Mouse (Mus musculus) small intestine, adult 2 months (tissue): Measurements from ENCODE around the gene Akirin1. TPM values are rescaled to one million over a fixed set of nuclear protein-coding genes. Genes with fewer than 3 reads are reported as not detected.
A peak's percentile ranks its signal among the peaks of the same experiment; 100 is the strongest.

Experiments used
- H3K27ac ChIP-seq: fragments of 200-500 bp; 2 replicates; pipeline ENCODE4 v1.5.1; 2012; ENCODE audit warnings: low read depth, low read length, control low read depth, inconsistent platforms; ENCODE audit not compliant: insufficient read depth
- H3K27me3 ChIP-seq: fragments of 200-500 bp; 2 replicates; pipeline ENCODE4 v1.6.1; 2012; ENCODE audit warnings: mild to moderate bottlenecking, moderate library complexity, low read length, inconsistent platforms; ENCODE audit not compliant: control insufficient read depth, insufficient read depth
- H3K36me3 ChIP-seq: fragments of 200-500 bp; 2 replicates; pipeline ENCODE4 v1.6.1; 2012; ENCODE audit warnings: mild to moderate bottlenecking, low read length, control low read depth, inconsistent platforms; ENCODE audit not compliant: control insufficient read depth, insufficient read depth
- H3K4me1 ChIP-seq: fragments of 200-500 bp; 2 replicates; pipeline ENCODE4 v1.6.1; 2012; ENCODE audit warnings: low read length, inconsistent platforms, mixed read lengths; ENCODE audit not compliant: control insufficient read depth, insufficient read depth, insufficient read length
- H3K4me3 ChIP-seq: fragments of 200-500 bp; 2 replicates; pipeline ENCODE4 v1.5.1; 2012; ENCODE audit warnings: low read depth, mild to moderate bottlenecking, control low read depth, inconsistent platforms, low read length, moderate library complexity
- CTCF ChIP-seq: fragments of 200-500 bp; IDR thresholded peaks from 2 replicates; pipeline ENCODE4 v1.5.1; 2012; ENCODE audit warnings: low read depth, mild to moderate bottlenecking, control low read depth, inconsistent platforms, low read length, moderate library complexity, mixed read lengths; ENCODE audit not compliant: insufficient replicate concordance, insufficient read length; ENCODE audit errors: extremely low read depth
- POLR2A ChIP-seq: fragments of 200-500 bp; IDR thresholded peaks from 2 replicates; pipeline ENCODE4 v1.6.1; 2012; ENCODE audit warnings: low read depth, mild to moderate bottlenecking, control low read depth, inconsistent platforms, low read length, moderate library complexity
- WGBS: fragments of 180-500 bp; shearing (Covaris S2); methylation state at CpG from one replicate; pipeline ENCODE4 v1.1.7; 2018; 5-methylcytosine and 5-hydroxymethylcytosine counted together
- polyA plus RNA-seq: library from polyadenylated mRNA; depleted of rRNA; stranded (reverse); fragments of >200 nt; gene quantifications from 2 replicates; pipeline ENCODE4 v1.2.3, GENCODE M21; 2012; rRNA removed

Gene Akirin1
- polyA plus RNA-seq: 19.7 and 29.1 TPM in 2 replicates

DNA sequence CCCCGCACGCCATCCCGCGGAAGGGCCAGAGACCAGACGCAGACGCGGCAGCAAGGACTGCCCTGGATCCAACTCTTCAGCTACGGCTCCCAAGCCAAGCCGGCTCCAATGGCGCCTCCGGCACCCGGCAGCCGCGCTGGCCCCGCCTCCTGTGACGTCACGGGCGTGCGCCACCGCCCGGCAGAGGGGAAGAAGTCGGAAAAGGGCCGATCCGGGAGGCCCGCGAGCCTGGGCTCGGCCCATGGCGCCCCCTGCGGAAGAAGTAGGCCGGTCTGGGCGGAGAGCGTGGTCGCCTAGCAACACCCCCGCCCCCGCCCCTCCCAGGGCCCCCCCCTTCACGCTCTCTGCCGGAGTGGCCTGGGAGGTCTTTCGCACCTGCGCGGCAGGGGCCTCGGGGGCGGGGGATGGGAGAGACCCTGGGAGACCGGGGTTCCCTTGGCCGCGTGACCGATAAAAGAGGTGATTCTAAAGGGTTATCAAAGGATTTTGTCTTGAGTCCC lies at the start of gene Akirin1:
Akirin1 (minus strand) TSS at position 194 of the 500 bp plus-strand sequence.
- under 1% methylated on average over 45 of the region's 46 CpGs for WGBS
- H3K4me3 ChIP-seq: peak within 1 kb of the TSS; percentile 84
- peak; percentile 63 for TF ChIP-seq POLR2A
- 0 out of 2 replicates have a peak, but pooled peaks have one; percentile 6 for TF ChIP-seq CTCF
- H3K27ac ChIP-seq: peak within 1 kb of the TSS; percentile 77
- H3K4me1 ChIP-seq: peaks cover 2% of the 10 kb centered on the region; the same call in 1 of the 2 replicates
- no peaks in the 10 kb centered on the region for H3K27me3 ChIP-seq
- H3K36me3 ChIP-seq: no peaks in the 10 kb centered on the region; the same call in 1 of the 2 replicates

DNA sequence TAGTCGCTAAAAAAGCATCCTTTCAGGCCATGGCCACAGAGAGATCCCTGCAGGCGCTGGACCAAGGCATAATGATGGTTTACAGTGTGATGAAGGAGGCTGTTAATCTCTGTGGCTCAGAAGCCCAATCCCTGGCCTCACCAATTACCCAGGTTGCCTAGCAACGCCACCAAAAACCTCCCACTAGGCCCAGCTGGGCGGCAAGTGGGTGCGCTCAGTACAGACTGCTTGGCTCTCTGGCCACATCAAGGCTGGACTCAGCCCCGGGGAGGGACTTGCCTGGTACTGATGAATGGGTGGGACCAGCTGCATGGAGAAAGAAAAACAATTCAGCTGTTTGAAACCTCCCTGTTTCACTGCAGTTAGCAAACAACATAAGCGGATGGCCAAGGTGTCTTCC lies 47.7 kb upstream of the Akirin1 start:
- H3K27me3 ChIP-seq: no peaks in the 10 kb centered on the region
- WGBS: 71% methylated on average over 7 of the region's 7 CpGs
- H3K36me3 ChIP-seq: no peaks in the 10 kb centered on the region
- H3K4me3 ChIP-seq: no peak overlapping the region
- TF ChIP-seq POLR2A (no peak), CTCF (no peak)
- no peaks in the 10 kb centered on the region for H3K4me1 ChIP-seq
- no peak overlapping the region for H3K27ac ChIP-seq

GRCm38 (mm10) chr4:123797403-123797802 lies 47.3 kb upstream of the Akirin1 start:
- Histone ChIP-seq H3K27ac (no peak overlapping the region), H3K36me3 (no peaks in the 10 kb centered on the region), H3K4me3 (no peak overlapping the region), H3K27me3 (no peaks in the 10 kb centered on the region), H3K4me1 (no peaks in the 10 kb centered on the region)
- WGBS: 88% methylated on average over 3 of the region's 3 CpGs
- TF ChIP-seq CTCF (no peak), POLR2A (no peak)

- TF ChIP-seq CTCF: no peak
- no peak for TF ChIP-seq POLR2A
- 48% methylated on average over 2 of the region's 2 CpGs for WGBS
- H3K4me3 ChIP-seq: no peak overlapping the region
Measured at GRCm38 (mm10) chr4:123795057-123795456, 44.9 kb upstream of the Akirin1 start.

DNA sequence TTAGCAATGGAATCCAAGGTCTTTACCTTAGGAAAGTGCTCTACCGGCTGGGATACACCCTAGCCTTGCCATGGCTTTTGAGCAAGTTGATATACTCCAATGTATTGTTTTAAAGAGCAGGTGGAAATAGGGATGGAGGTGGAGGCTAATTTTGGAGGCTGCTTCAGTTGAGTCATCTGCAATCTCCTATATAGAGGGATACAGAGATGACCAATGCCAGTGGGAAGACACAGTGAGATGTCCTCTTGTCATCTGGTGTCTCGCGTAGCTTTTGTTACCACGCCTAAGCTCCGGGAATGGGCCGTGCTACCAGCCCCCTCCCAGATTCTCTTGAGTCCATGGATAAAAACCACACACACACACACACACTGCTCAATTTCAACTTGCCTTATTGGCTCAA lies 43.0 kb upstream of the Akirin1 start:
- no peaks in the 10 kb centered on the region for H3K4me1 ChIP-seq
- no peaks in the 10 kb centered on the region for H3K36me3 ChIP-seq
- no peak overlapping the region for H3K27ac ChIP-seq
- H3K27me3 ChIP-seq: no peaks in the 10 kb centered on the region
- no peak overlapping the region for H3K4me3 ChIP-seq
- 93% methylated on average over 6 of the region's 6 CpGs for WGBS
- TF ChIP-seq CTCF (no peak), POLR2A (no peak)

More at GRCm38 (mm10) chr4:123795057-123795456, 44.9 kb upstream of the Akirin1 start:
- Histone ChIP-seq H3K36me3 (no peaks in the 10 kb centered on the region), H3K27me3 (no peaks in the 10 kb centered on the region), H3K27ac (0 out of 2 replicates have a peak overlapping the region, but pooled peaks have one; percentile 11), H3K4me1 (no peaks in the 10 kb centered on the region)

DNA sequence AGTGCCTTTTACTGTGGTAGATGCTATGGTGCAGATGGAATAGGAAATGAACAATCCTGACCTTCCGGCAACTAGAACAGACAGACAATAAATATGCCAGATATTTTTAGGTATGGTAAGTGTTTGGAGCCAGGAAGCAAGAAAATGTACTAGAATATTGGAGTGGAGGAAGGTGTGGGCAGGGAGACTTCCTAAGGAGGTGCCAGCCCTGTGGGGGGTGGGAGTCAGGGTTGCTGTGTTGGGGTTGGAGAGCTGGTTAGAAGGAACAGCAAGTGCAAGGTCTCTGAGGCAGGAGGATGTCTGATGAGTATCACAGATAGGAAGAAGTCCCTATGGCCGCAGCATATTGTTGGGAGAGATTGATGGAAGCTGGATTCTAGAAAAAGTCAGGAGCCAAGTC lies 42.5 kb upstream of the Akirin1 start:
- 80% methylated on average over 2 of the region's 2 CpGs for WGBS
- TF ChIP-seq CTCF (no peak), POLR2A (no peak)
- no peaks in the 10 kb centered on the region; the same call in 1 of the 2 replicates for H3K4me1 ChIP-seq
- H3K27ac ChIP-seq: no peak overlapping the region
- H3K27me3 ChIP-seq: no peaks in the 10 kb centered on the region
- H3K36me3 ChIP-seq: no peaks in the 10 kb centered on the region
- H3K4me3 ChIP-seq: no peak overlapping the region

DNA sequence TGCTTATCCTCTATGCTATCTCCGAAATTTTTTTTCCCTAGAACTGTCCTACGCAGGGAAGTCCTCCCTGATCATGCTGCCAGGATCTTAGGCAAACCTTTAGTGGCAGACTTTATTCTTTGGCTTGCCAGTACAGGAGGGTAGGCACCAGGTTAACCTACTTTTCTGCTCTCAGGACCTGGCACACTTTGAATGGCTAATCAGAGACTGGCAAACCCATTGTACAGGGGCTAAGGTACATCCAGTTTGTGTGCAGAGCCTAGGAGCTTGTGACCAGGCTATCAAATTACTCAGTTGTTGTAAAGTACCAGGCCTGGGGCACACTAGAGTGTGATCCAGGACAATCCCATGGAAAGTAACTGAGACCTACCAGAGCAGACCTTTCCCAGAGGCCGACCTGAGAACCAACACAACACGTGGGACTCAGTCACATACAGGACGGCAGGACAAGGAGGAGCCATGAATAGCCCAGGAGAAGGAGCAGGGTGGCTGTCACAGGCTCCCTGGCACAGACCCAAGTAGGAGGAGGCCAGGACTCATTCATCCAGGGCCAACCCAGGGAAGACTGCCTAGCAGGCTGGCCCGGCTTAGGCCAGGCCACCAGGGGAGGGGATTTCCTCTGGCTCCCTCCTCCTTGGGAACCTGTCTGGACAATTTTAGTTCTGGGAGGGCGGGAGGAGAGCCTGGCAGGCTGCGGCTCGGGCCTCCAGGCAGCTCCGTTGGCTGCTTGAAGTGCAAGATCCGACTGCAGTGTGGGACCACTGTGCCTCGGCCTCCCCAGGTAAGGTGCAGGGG lies 37.2 kb upstream of the Akirin1 start, which contains the start of gene Rhbdl2:
Rhbdl2 (plus strand) TSS at position 684 of the 795 bp plus-strand sequence.
- TF ChIP-seq CTCF (no peak), POLR2A (0 out of 2 replicates have a peak, but pooled peaks have one; percentile 23)
- H3K27ac ChIP-seq: peak within 1 kb of the TSS; percentile 62

More for the DNA sequence above, 37.2 kb upstream of the Akirin1 start, which contains the start of gene Rhbdl2:
- H3K4me1 ChIP-seq: peaks cover 7% of the 10 kb centered on the region
- H3K4me3 ChIP-seq: peak within 1 kb of the TSS; percentile 61
- no peaks in the 10 kb centered on the region for H3K27me3 ChIP-seq
- 21% methylated on average over 12 of the region's 12 CpGs for WGBS
- H3K36me3 ChIP-seq: no peaks in the 10 kb centered on the region
